Mouse (Mus musculus) stomach, embryonic 14.5 days (tissue): ENCODE results near the gene Khdc4. TPM values are rescaled to one million over a fixed set of nuclear protein-coding genes. Genes with fewer than 3 reads are reported as not detected.

ENCODE experiments used
- ATAC-seq: fragments of 200-750 bp; cut with Nextera tagmentation; 2 replicates; pipeline ENCODE4 v1.8.0; 2017; ENCODE audit warnings: low read depth, moderate TSS enrichment; ENCODE audit not compliant: insufficient number of reproducible peaks, insufficient read depth, low FRiP score
- H3K27ac ChIP-seq: fragments of 300-500 bp; sonication (generic); 2 replicates; pipeline ENCODE4 v1.5.1; 2014; ENCODE audit warnings: mild to moderate bottlenecking, low read length, moderate library complexity, mixed read lengths
- H3K27me3 ChIP-seq: fragments of 300-500 bp; sonication (generic); 2 replicates; pipeline ENCODE4 v1.6.1; 2014; ENCODE audit warnings: low read length, control low read depth, mixed read lengths; ENCODE audit not compliant: control insufficient read depth, insufficient read depth
- H3K36me3 ChIP-seq: fragments of 300-500 bp; sonication (generic); 2 replicates; pipeline ENCODE4 v1.6.1; 2014; ENCODE audit warnings: mild to moderate bottlenecking, control low read depth, low read length, moderate library complexity, mixed read lengths; ENCODE audit not compliant: control insufficient read depth, insufficient read depth
- H3K4me1 ChIP-seq: fragments of 300-500 bp; sonication (generic); 2 replicates; pipeline ENCODE4 v1.6.1; 2014; ENCODE audit warnings: low read length, control low read depth, mixed read lengths; ENCODE audit not compliant: control insufficient read depth, insufficient read depth
- H3K4me2 ChIP-seq: fragments of 300-500 bp; sonication (generic); replicated peaks from 2 replicates; pipeline ENCODE4 v1.6.1; 2014; ENCODE audit warnings: low read depth, low read length, control low read depth
- H3K4me3 ChIP-seq: fragments of 300-500 bp; sonication (generic); 2 replicates; pipeline ENCODE4 v1.5.1; 2014; ENCODE audit warnings: low read depth, low read length, control low read depth
- H3K9ac ChIP-seq: fragments of 300-500 bp; sonication (generic); replicated peaks from 2 replicates; pipeline ENCODE4 v1.6.1; 2014; ENCODE audit warnings: low read depth, mild to moderate bottlenecking, control low read depth, low read length, moderate library complexity, mixed read lengths
- H3K9me3 ChIP-seq: fragments of 300-500 bp; sonication (generic); 2 replicates; pipeline ENCODE4 v1.6.1; 2016; ENCODE audit warnings: low read depth, low read length, control low read depth; ENCODE audit not compliant: control insufficient read depth
- WGBS: fragments of 180-500 bp; shearing (Covaris S2); extraction: QIAGEN DNeasy Blood & Tissue Kit; methylation state at CpG from one replicate; pipeline ENCODE4 v1.1.7; 2014; 5-methylcytosine and 5-hydroxymethylcytosine counted together
- polyA plus RNA-seq: library from polyadenylated mRNA; unstranded; fragments of >200 nt; fragmentation: Nextera tagmentation; extraction: Ambion mirVana; gene quantifications from 2 replicates; pipeline ENCODE4 v1.2.1, GENCODE M21; 2014

Gene Khdc4
- polyA plus RNA-seq, 1 experiment from 2014 or later, result 81.9 TPM

GRCm38 (mm10) chr3:88647076-88647475, 38.5 kb upstream of the Khdc4 start:
- no peak overlapping the region for H3K27ac ChIP-seq
- H3K9ac ChIP-seq, result no peak overlapping the region
- H3K9me3 ChIP-seq, result no peaks in the 10 kb centered on the region
- ATAC-seq, result no peak
- no peaks in the 10 kb centered on the region for H3K4me1 ChIP-seq
- H3K27me3 ChIP-seq, result no peaks in the 10 kb centered on the region
- WGBS, result 81% methylated on average over 3 of the region's 3 CpGs
- no peak overlapping the region for H3K4me2 ChIP-seq
- peaks cover 58% of the 10 kb centered on the region for H3K36me3 ChIP-seq
- H3K4me3 ChIP-seq, result no peak overlapping the region

DNA sequence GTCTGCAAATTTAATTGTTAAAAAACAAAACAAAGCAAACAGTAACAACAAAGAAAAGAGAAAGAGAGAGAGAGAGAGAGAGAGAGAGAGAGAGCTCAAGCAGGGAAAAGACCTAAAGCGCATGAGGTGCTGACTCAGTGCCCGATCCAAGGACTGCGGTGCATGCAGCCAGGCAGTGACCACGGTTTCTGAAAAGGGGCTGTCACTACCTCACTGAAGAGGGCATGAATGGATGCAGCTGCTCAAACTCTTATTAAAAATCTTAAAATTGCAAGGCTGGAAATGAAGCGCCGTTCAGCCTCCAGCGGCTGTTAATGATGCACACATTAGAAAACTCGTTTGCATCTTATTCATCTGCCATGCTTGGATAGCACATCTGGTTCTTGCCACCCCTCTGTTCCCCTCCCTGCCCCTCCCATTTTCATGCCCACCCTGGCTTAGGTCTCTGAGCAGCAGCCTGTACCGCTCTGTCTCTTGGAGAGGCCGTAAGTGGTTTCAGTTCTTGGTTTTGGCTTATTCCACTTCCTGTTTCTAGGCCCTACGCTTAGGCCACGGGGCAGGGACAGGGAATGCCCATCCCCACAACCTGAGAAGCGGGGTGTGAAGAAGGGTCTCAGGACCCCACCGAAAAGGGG, 37.7 kb upstream of the Khdc4 start:
- Histone ChIP-seq H3K4me2 (no peak overlapping the region), H3K4me1 (no peaks in the 10 kb centered on the region), H3K27me3 (no peaks in the 10 kb centered on the region), H3K36me3 (peaks cover 50% of the 10 kb centered on the region), H3K9ac (no peak overlapping the region), H3K27ac (no peak overlapping the region), H3K9me3 (no peaks in the 10 kb centered on the region), H3K4me3 (no peak overlapping the region)
- 89% methylated on average over 14 of the region's 14 CpGs for WGBS
- no peak for ATAC-seq

GRCm38 (mm10) chr3:88648452-88649168, 37.0 kb upstream of the Khdc4 start:
- Histone ChIP-seq H3K4me3 (no peak overlapping the region), H3K4me1 (no peaks in the 10 kb centered on the region), H3K27ac (no peak overlapping the region), H3K9ac (no peak overlapping the region), H3K9me3 (no peaks in the 10 kb centered on the region), H3K36me3 (peaks cover 42% of the 10 kb centered on the region), H3K27me3 (no peaks in the 10 kb centered on the region), H3K4me2 (no peak overlapping the region)
- WGBS, result 84% methylated on average over 12 of the region's 12 CpGs
- ATAC-seq, result no peak

DNA sequence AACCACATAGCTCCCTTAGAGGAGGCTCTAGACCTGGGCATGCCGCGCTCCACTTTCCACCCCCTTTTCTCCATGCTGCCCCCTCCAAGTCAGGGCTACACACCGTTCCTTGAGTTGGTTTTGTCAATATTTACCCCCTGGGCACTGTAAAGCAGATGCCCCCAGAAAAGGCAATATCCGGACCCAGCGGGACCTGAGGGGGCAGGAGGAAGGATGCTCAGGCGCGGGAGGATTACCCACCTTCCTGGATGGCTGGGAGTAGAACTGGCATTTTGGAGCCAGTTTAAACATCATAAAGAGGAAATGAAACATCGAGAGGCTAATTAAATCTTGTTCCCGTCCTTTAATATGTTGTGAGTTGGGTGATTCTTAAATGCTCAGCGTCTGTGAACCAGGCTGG, 36.4 kb upstream of the Khdc4 start:
- Histone ChIP-seq H3K9ac (no peak overlapping the region), H3K4me1 (no peaks in the 10 kb centered on the region), H3K9me3 (no peaks in the 10 kb centered on the region), H3K27ac (no peak overlapping the region), H3K36me3 (peaks cover 37% of the 10 kb centered on the region), H3K4me2 (no peak overlapping the region), H3K27me3 (no peaks in the 10 kb centered on the region), H3K4me3 (no peak overlapping the region)
- ATAC-seq, result no peak
- 81% methylated on average over 10 of the region's 10 CpGs for WGBS

- H3K9ac ChIP-seq, result no peak overlapping the region
- 94% methylated on average over 13 of the region's 13 CpGs for WGBS
- no peaks in the 10 kb centered on the region for H3K27me3 ChIP-seq
- no peaks in the 10 kb centered on the region for H3K9me3 ChIP-seq
- H3K27ac ChIP-seq, result no peak overlapping the region
- H3K4me2 ChIP-seq, result no peak overlapping the region
- peaks cover 29% of the 10 kb centered on the region for H3K36me3 ChIP-seq
- no peak overlapping the region for H3K4me3 ChIP-seq
- no peak for ATAC-seq
- H3K4me1 ChIP-seq, result no peaks in the 10 kb centered on the region
These were observed 35.6 kb upstream of the Khdc4 start for GRCm38 (mm10) chr3:88649967-88650366.

GRCm38 (mm10) chr3:88650713-88651504, 34.7 kb upstream of the Khdc4 start:
- no peak for ATAC-seq
- Histone ChIP-seq H3K4me2 (no peak overlapping the region), H3K4me3 (no peak overlapping the region), H3K36me3 (peaks cover 20% of the 10 kb centered on the region), H3K9me3 (no peaks in the 10 kb centered on the region), H3K9ac (no peak overlapping the region), H3K27me3 (no peaks in the 10 kb centered on the region), H3K27ac (no peak overlapping the region), H3K4me1 (no peaks in the 10 kb centered on the region)
- 71% methylated on average over 13 of the region's 13 CpGs for WGBS

GRCm38 (mm10) chr3:88651669-88652618, 33.7 kb upstream of the Khdc4 start:
- 68% methylated on average over 18 of the region's 18 CpGs for WGBS
- H3K4me2 ChIP-seq, result no peak overlapping the region
- H3K4me3 ChIP-seq, result no peak overlapping the region
- H3K9ac ChIP-seq, result no peak overlapping the region
- no peaks in the 10 kb centered on the region for H3K27me3 ChIP-seq
- H3K27ac ChIP-seq, result no peak overlapping the region
- no peaks in the 10 kb centered on the region for H3K9me3 ChIP-seq
- peaks cover 10% of the 10 kb centered on the region for H3K36me3 ChIP-seq
- ATAC-seq, result peak; percentile 26; the same call in 1 of the 2 replicates
- no peaks in the 10 kb centered on the region for H3K4me1 ChIP-seq
